Mouse (Mus musculus) erythroid progenitor cell, adult 5-6 weeks (primary cell): ENCODE results near the gene Serpina3g. TPM values are rescaled to one million over a fixed set of nuclear protein-coding genes. Genes with fewer than 3 reads are reported as not detected.

ENCODE experiments used
- ATAC-seq: replicated peaks from 2 replicates; pipeline ENCODE4 v1.8.0; 2016; ENCODE audit warnings: moderate number of reproducible peaks, mild to moderate bottlenecking, moderate TSS enrichment, inconsistent platforms; ENCODE audit not compliant: poor library complexity, low FRiP score, severe bottlenecking
- total RNA-seq, 2 experiments: library from RNA; stranded (forward) in 1 of 2; stranded (reverse) in 1 of 2; fragments of 150-400 nt in 1 of 2; fragments of 186-747, 209-891 nt in 1 of 2; gene quantifications; 2 replicates each; pipeline versions ENCODE4 v1.2.3 to v1.2.4; 2015 to 2017; ENCODE audit warnings: low replicate concordance in 2 of 2

The Serpina3g gene
- total RNA-seq, 2 experiments from 2014 or later = 2.6 TPM; not detected in 1

DNA sequence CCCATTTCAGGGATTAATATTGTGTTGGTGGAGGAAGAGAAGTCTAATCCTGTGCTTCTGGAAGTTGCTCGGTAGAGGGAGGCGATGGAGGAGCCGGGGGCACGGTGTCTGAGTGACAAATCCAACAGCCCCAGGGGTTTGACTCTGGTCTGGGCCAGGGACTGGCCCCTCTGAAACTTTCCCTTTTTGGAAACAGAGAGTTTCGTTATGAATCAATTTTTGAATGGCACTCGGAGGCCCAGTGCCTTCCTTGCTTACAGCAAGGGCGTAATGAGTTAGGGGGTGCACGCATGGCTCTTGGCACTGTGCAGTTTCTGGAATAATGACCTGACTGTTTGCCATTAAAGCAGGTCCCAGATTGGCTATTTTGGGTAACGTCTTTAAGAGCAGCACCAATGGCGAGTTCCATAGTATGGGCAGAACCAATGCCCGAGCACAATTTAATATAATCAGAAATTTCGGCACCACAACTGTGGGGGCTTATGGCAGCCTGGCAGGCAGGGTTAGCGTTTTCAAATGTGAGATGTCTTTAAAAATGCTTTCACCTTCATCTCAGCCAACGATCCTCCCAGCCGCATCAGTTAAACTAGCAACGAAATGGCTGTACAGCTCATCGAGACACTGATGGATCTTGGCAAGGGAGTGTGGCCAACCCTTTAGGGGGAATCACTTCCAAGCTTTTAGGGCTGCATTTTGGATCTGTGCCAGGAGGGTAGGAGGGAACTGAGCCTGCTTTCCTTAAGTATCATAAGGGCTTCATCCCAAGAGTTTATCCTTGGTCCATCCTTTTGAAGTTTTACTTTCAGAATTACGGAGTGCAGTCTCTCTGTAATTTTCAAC, 42.4 kb downstream of the Serpina3g start:
- ATAC-seq = no peak

DNA sequence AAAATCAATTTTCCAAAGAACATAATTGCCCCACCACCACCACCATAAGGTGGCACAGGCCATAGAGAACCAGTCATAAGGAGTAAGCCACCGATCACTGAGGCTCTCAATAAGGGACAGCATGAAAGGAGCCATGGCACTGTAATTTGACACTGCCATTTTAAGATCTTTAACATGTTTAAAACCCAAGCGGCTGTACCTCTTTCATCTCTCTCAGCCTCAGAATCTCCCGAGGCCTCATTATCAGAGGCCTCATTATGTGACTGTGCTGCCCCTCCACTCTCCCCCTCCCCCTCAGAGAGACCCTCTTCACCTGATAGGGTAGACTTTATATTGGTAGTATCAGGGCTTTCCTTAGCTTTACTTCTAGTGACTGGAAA, 43.0 kb downstream of the Serpina3g start:
- ATAC-seq = no peak

DNA sequence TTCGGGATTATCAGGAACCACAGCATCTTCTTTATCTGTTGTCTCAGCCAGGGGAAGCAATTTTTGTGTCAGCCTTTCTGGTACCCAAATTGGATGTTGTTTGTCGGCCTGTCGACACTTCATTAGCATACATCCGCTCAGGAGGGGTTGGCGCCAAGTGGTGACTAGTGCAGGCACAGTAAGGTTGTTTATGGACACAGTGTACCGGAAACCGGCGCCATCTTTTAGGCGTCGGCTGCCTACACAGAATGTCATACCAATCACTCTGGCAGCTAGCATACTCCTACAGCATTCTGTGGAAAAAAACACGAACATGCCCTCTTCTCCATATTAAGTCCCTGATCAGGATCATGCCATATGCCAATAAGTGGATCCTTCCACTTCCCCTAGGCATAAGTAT, 47.3 kb downstream of the Serpina3g start:
- no peak for ATAC-seq

DNA sequence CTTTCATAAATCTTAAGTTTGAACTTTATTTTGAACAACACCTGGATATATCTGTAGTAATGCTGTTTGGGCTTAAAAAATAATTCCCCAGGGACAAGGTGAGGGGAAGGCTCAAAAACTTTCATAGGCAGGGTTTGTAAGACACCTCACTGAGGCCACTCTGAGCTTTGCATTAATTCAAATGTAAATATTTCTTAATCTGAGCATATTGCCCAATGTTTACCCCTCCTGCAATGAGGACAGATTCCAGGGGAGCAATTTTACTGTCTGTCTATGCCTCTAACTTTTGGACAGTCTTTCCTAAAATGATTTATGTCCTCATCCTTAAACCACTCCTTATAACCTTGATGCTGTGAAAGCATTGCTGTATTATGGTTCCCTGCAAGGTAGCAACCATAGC, 52.3 kb downstream of the Serpina3g start:
- ATAC-seq = no peak

DNA sequence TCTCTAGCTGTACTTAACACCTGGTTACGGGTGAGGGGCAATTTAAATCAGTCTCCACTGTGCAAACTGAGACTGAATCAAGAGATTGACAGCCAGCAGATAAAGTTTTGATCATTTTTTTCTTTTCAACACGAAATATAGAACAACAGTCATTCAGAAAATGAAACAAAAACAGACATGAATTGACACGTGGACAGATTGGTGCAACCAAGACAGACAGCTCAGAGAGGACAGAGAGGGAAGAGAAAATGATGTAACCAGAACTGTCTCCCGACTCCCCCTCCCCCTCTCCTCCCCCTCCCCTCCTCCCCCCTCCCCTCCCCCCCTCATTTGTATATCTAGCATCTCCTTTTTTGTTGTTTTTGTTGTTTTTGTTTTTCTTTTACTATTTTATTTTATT, 53.8 kb downstream of the Serpina3g start:
- no peak for ATAC-seq

Other genes starting within 250 kb of the Serpina3g start
- not detected in 2 replicates for gene Serpina11, start 246.3 kb upstream of the Serpina3g start, total RNA-seq (2015; ENCODE audit: low replicate concordance)
- gene Serpina11, start 246.3 kb upstream of the Serpina3g start, total RNA-seq (2017; ENCODE audit: low replicate concordance) = not detected in 2 replicates
- gene Serpina9, start 222.5 kb upstream of the Serpina3g start, total RNA-seq (2015; ENCODE audit: low replicate concordance) = not detected in 2 replicates
- not detected in 2 replicates for gene Serpina9, start 222.5 kb upstream of the Serpina3g start, total RNA-seq (2017; ENCODE audit: low replicate concordance)
- gene Serpina12, start 191.8 kb upstream of the Serpina3g start, total RNA-seq (2015; ENCODE audit: low replicate concordance) = not detected in 2 replicates
- gene Serpina12, start 191.8 kb upstream of the Serpina3g start, total RNA-seq (2017; ENCODE audit: low replicate concordance) = not detected in 2 replicates
- not detected in 2 replicates for gene Serpina5, start 135.1 kb upstream of the Serpina3g start, total RNA-seq (2015; ENCODE audit: low replicate concordance)
- not detected in 2 replicates for gene Serpina5, start 135.1 kb upstream of the Serpina3g start, total RNA-seq (2017; ENCODE audit: low replicate concordance)
- not detected in 2 replicates for gene Serpina3a, start 123.5 kb upstream of the Serpina3g start, total RNA-seq (2015; ENCODE audit: low replicate concordance)
- not detected in 2 replicates for gene Serpina3a, start 123.5 kb upstream of the Serpina3g start, total RNA-seq (2017; ENCODE audit: low replicate concordance)
- gene Serpina3b, start 108.2 kb upstream of the Serpina3g start, total RNA-seq (2015; ENCODE audit: low replicate concordance) = not detected in 2 replicates
- not detected in 2 replicates for gene Serpina3b, start 108.2 kb upstream of the Serpina3g start, total RNA-seq (2017; ENCODE audit: low replicate concordance)
- gene Serpina3c, start 82.4 kb upstream of the Serpina3g start, total RNA-seq (2015; ENCODE audit: low replicate concordance) = not detected in 2 replicates
- not detected in 2 replicates for gene Serpina3c, start 82.4 kb upstream of the Serpina3g start, total RNA-seq (2017; ENCODE audit: low replicate concordance)
- 10.8 TPM in 1 of 2 replicates, not detected in the other for gene Serpina3f, start 21.7 kb upstream of the Serpina3g start, total RNA-seq (2015; ENCODE audit: low replicate concordance)
- gene Serpina3f, start 21.7 kb upstream of the Serpina3g start, total RNA-seq (2017; ENCODE audit: low replicate concordance) = 1.2 and 1.3 TPM in 2 replicates
- gene Serpina3i, start 26.9 kb downstream of the Serpina3g start, total RNA-seq (2015; ENCODE audit: low replicate concordance) = not detected in 2 replicates
- gene Serpina3i, start 26.9 kb downstream of the Serpina3g start, total RNA-seq (2017; ENCODE audit: low replicate concordance) = not detected in 2 replicates
- not detected in 2 replicates for gene Serpina3j, start 78.3 kb downstream of the Serpina3g start, total RNA-seq (2015; ENCODE audit: low replicate concordance)
- gene Serpina3j, start 78.3 kb downstream of the Serpina3g start, total RNA-seq (2017; ENCODE audit: low replicate concordance) = not detected in 2 replicates
- not detected in 2 replicates for gene Serpina3k, start 102.2 kb downstream of the Serpina3g start, total RNA-seq (2015; ENCODE audit: low replicate concordance)
- not detected in 2 replicates for gene Serpina3k, start 102.2 kb downstream of the Serpina3g start, total RNA-seq (2017; ENCODE audit: low replicate concordance)
- not detected in 2 replicates for gene Serpina3m, start 102.2 kb downstream of the Serpina3g start, total RNA-seq (2015; ENCODE audit: low replicate concordance)
- not detected in 2 replicates for gene Serpina3m, start 102.2 kb downstream of the Serpina3g start, total RNA-seq (2017; ENCODE audit: low replicate concordance)
- not detected in 2 replicates for gene Serpina3n, start 170.5 kb downstream of the Serpina3g start, total RNA-seq (2015; ENCODE audit: low replicate concordance)
- gene Serpina3n, start 170.5 kb downstream of the Serpina3g start, total RNA-seq (2017; ENCODE audit: low replicate concordance) = 0.90 TPM in 1 of 2 replicates, not detected in the other
- not detected in 2 replicates for gene Gsc, start 237.1 kb downstream of the Serpina3g start, total RNA-seq (2015; ENCODE audit: low replicate concordance)
- not detected in 2 replicates for gene Gsc, start 237.1 kb downstream of the Serpina3g start, total RNA-seq (2017; ENCODE audit: low replicate concordance)